Mouse (Mus musculus): ENCODE measurements around the gene Mroh2a. TPM values are rescaled to one million over a fixed set of nuclear protein-coding genes. Genes with fewer than 3 reads are reported as not detected.

The Mroh2a gene
- total RNA-seq, 2 experiments from 2014 or later = not detected

GRCm38 (mm10) chr1:88234646-88235045, 7.9 kb downstream of the Mroh2a start:
- no peak for DNase-seq (ENCODE audit: low spot score)

DNA sequence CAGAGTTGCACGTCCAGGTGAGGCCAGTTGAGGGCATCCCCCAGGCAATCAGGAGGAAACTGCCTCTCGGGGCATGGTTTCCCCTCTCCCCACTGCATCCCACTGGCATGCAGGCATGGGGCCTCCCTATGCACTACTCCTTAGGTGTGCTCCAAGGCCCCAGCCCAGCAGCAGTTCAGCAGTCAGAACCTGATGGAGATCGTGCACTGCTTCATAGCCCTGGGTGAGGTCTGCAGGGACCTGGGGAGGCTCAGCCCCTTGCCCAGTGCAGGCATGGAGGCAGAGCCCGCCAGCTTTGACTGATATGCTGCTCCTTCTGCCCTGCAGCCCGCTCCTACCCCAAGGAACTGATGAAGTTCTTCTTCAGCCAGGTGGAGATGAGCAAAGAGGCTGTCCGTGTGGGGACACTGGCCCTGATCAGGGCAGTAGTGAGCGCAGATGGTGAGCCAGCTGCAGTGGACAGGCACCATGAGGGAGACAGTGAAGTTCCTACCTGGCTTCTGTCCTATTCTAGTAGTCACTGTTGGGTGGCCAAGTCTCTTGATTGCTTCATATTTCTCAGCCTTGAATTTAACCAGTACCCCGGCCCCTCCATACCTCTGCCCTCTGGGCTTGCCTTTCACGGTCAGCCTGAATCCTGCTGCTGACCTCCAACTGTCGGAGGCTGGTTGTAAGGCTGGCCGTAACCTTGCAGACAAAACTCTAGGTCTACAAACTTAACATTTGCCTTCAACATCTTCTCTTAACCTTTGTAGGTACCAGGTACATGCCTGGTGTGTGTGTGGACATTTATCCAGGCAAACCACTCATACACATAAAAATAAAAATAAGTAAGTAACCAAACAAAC, 8.5 kb downstream of the Mroh2a start:
- DNase-seq (ENCODE audit: low spot score) = no peak

GRCm38 (mm10) chr1:88235894-88236415, 9.2 kb downstream of the Mroh2a start:
- DNase-seq (ENCODE audit: low spot score) = no peak

- DNase-seq (ENCODE audit: low spot score) = no peak
Measured at GRCm38 (mm10) chr1:88237311-88237710, 10.5 kb downstream of the Mroh2a start.

DNA sequence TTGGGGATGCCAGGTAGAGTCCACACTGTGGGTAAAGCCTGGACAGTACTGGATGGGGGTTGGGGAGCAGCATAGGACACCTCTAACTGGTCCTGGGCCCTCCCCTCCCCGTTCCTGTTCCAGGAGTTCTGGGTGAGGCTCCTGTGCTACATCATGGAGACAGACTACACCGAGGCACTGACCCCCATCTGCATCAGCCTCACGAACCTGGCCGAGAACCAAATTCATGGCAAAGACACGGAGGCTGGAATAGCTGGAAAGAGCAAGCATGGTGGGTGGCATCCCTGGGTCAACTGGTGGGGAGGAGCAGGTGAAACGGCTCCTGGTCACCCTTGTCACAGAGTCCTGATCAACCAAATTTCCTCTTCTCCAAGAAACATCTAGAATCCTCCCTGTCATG, 12.0 kb downstream of the Mroh2a start:
- DNase-seq (ENCODE audit: low spot score) = no peak

GRCm38 (mm10) chr1:88240072-88240471, 13.3 kb downstream of the Mroh2a start:
- no peak for DNase-seq (ENCODE audit: low spot score)

GRCm38 (mm10) chr1:88240579-88240978, 13.8 kb downstream of the Mroh2a start:
- DNase-seq (ENCODE audit: low spot score) = no peak

- no peak for DNase-seq (ENCODE audit: low spot score)
Measured at GRCm38 (mm10) chr1:88243861-88244260, 17.1 kb downstream of the Mroh2a start.

GRCm38 (mm10) chr1:88245881-88246280, 19.1 kb downstream of the Mroh2a start:
- DNase-seq (ENCODE audit: low spot score) = no peak

DNA sequence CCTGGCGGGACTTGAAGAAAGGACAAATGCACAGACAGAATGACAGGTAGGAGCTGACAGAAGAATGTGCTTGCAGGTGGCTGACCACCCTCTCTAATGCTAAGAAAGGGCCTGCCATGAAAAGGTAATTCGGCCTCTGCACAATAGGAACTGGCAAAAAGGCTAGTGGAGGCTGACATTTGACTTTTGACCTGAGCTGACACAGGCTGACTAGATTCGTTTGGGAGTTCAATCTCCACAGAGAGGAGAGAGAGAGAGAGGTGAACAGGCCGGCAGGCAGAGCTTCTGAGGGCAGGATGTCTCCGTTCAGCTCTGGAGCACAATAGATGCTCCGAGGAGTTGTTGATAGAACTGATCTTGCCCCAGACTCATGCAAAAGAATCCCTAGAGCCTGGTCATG, 19.6 kb downstream of the Mroh2a start:
- DNase-seq (ENCODE audit: low spot score) = no peak

- no peak for DNase-seq (ENCODE audit: low spot score)
Measured at GRCm38 (mm10) chr1:88247660-88248059, 20.9 kb downstream of the Mroh2a start.

- DNase-seq (ENCODE audit: low spot score) = no peak
Measured at GRCm38 (mm10) chr1:88248658-88249057, 21.9 kb downstream of the Mroh2a start.

DNA sequence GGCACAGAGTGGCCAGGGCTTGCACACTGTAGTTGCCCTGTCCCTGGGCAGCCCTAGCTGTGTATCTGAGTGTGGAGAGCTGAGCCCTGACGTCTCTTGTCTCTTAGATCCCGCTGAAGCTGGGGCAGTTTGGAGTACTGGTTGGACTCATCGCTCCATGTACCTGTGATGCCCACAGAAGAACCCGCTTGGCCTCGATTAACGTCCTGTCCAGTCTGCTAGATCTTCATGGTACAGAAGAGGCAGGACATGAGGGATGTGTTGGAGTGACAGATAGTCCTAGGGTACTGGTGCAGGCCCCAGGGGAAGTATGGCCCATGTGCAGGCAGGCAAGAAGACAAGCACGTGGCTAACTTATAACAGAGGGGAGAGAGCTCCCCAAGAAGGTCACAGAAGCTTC, 22.8 kb downstream of the Mroh2a start:
- DNase-seq (ENCODE audit: low spot score) = no peak

DNA sequence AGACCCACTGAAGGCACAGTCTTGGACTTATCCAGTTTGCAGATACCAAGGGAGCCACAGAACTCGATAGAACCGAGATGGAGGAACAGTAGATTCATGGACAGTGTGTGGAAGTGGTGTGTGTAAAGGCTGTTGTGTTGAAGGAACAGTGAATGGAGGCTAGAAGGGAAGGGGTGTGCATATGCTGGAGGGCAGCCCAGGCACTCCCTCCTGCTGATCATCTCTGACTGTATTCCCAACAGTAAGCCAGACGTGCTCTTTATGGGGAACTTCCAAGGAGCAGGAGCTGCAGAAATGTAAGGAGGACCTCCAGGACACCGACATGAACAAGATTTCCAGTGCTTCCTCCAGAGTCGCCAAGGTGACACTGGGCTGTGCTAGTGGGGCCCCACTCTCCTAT, 23.2 kb downstream of the Mroh2a start:
- DNase-seq (ENCODE audit: low spot score) = no peak

DNA sequence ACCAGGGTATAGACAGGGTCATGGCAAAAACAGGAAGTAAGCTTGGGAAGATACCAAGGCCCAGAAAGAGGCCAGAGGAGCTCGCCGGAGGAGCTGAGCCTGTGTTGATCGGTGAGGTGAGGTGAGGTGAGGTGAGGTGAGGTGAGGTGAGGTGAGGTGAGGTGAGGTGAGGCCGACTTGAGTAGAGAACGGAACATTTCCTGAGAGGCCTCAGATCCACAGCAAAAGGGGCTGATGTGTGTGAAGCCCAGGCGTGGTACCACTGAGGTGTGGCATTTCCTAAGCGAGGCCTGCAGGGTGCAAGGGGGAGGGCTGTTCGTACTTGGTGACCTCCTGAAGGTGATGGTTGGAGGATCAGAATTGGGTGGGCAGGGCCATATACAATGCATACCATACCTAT, 26.3 kb downstream of the Mroh2a start:
- no peak for DNase-seq (ENCODE audit: low spot score)

- no peak for DNase-seq (ENCODE audit: low spot score)
Measured at GRCm38 (mm10) chr1:88253540-88253939, 26.8 kb downstream of the Mroh2a start.

DNA sequence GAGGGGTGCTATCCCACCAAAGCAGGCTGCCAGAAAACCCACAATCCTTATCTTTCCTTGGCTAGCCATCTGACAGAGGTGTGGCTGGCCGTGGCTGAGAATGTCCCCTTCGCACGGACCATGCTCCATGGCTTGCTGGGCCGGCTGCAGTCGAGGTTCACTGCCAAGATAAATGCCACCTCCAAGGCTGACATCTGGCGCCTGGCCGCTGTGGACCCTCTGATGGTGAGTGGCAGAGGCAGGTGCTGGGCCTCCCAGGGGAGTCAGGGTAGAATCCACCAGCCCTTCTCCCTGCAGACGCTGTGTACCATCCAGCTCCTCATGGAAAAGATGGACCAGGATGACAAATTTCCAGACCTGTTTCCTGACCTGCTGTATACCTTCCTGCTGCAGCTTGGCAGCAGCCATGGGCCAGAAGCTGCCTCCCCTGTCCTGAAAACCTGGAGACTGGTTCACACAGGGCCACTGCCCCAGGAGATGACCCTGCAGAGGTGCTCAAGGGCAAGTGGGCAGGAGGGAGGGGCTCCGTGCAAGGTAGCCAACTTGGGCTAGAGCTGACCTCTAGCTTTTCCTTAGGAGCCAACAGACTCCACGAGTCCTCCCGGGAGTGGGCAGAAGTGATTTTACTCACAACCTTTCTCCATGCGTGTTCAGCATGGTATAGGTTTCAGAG, 28.1 kb downstream of the Mroh2a start:
- no peak for DNase-seq (ENCODE audit: low spot score)

DNA sequence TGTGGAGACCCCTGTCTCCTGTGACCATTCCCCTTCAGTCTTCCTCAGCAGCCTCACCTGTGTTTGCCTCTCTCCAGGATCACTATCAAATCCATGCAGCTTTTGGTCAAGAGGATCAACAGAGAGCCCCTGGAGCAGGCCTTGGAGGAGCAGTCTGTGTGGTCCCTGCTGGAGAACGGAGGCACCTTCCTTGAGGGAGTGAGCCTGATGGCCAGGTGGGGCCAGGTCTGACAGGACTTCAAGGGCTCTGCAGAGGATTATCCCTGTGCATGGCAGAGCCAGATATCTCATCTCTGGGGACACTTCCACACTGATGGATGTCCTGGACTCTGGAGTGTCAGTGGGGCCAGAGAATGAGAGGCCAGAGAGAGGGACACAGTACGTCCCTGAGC, 28.7 kb downstream of the Mroh2a start:
- no peak for DNase-seq (ENCODE audit: low spot score)

- DNase-seq (ENCODE audit: low spot score) = no peak
Measured at GRCm38 (mm10) chr1:88255989-88256754, 29.4 kb downstream of the Mroh2a start.

DNA sequence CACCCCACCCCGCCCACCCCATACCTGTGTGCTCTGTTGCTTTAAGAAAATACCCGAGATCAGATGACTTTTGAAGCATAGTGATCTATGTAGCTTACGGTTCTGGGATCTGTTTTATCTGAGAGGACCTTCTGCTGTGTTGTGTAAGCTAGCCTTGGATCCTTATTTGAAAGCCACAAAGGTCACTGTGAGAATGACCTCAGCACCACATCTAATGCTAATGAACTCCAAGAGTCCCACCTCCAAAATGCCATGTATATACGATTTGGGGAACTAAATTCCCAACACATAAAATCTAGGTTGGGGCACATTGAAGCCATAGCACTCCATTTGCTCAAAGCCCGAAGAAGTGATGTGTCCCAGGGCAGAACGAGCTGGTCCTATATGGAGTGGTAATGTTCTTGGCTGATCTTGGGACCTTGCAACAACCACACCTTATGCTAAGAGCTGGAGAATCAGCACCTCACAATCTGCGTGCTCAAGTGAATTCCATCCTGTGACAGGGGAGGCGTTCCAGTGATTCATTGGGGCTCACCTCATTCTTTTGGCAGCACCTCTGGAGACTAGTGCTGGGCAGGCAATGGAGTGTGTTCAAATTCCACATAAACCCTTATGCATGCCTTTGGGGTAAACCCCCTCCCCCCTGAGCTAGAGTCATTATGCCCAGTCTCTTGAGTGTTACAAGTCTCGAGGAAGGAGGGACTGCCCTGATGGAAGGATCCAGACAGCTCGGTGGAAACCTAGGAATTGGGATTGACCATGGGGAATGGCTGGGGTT, 30.3 kb downstream of the Mroh2a start:
- no peak for DNase-seq (ENCODE audit: low spot score)

DNA sequence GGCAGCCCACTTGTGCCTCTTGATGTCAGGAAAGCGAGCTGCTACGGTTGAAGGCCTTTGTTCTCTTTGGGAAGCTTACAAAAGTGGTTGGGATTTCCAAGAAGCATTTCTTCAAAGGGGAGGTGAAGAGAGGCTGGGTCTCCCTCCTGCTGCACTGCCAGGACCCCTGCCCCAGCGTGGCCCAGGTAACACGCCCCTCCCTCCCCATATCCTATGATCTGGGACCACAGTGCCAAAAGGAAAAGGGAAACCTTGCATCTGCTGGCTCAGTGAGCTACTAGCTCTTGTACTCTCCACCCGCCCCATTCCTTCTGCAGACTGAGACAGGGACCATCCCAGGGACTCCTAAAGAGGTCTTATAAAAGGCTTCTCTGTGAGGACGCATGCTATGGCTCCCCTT, 30.9 kb downstream of the Mroh2a start:
- DNase-seq (ENCODE audit: low spot score) = no peak
